Mouse (Mus musculus) hindbrain, embryonic 15.5 days (tissue): Measurements from ENCODE around the gene Gmppa. TPM values are rescaled to one million over a fixed set of nuclear protein-coding genes. Genes with fewer than 3 reads are reported as not detected.
A peak's percentile ranks its signal among the peaks of the same experiment; 100 is the strongest.

Experiments
- ATAC-seq: fragments of 200-750 bp; cut with Nextera tagmentation; 2 replicates; pipeline ENCODE4 v1.8.0; 2017; ENCODE audit warnings: low read depth, moderate number of reproducible peaks, moderate TSS enrichment; ENCODE audit not compliant: low FRiP score
- H3K27ac ChIP-seq: fragments of 300-500 bp; sonication (generic); replicated peaks from 2 replicates; pipeline ENCODE4 v1.5.1; 2015; ENCODE audit warnings: mild to moderate bottlenecking, inconsistent platforms
- H3K27me3 ChIP-seq: fragments of 300-500 bp; sonication (generic); 2 replicates; pipeline ENCODE4 v1.6.1; 2015; ENCODE audit warnings: control low read depth, inconsistent platforms
- H3K36me3 ChIP-seq: fragments of 300-500 bp; sonication (generic); 2 replicates; pipeline ENCODE4 v1.6.1; 2015; ENCODE audit warnings: control low read depth, inconsistent platforms
- H3K4me1 ChIP-seq: fragments of 300-500 bp; sonication (generic); replicated peaks from 2 replicates; pipeline ENCODE4 v1.6.1; 2015; ENCODE audit warnings: control low read depth, inconsistent platforms
- H3K4me2 ChIP-seq: fragments of 300-500 bp; sonication (generic); 2 replicates; pipeline ENCODE4 v1.6.1; 2015; ENCODE audit warnings: moderate library complexity, mild to moderate bottlenecking, inconsistent platforms
- H3K4me3 ChIP-seq: fragments of 300-500 bp; sonication (generic); 2 replicates; pipeline ENCODE4 v1.5.1; 2015; ENCODE audit warnings: mild to moderate bottlenecking, inconsistent platforms
- H3K9ac ChIP-seq: fragments of 300-500 bp; sonication (generic); 2 replicates; pipeline ENCODE4 v1.6.1; 2015; ENCODE audit warnings: inconsistent platforms
- H3K9me3 ChIP-seq: fragments of 300-500 bp; sonication (generic); 2 replicates; pipeline ENCODE4 v1.6.1; 2016; ENCODE audit warnings: control low read depth, inconsistent platforms
- WGBS: fragments of 180-500 bp; shearing (Covaris S2); methylation state at CpG from one replicate; pipeline ENCODE4 v1.1.7; 2015; 5-methylcytosine and 5-hydroxymethylcytosine counted together
- polyA plus RNA-seq: library from polyadenylated mRNA; unstranded; fragments of >200 nt; fragmentation: Nextera tagmentation; extraction: Ambion mirVana; gene quantifications from 2 replicates; pipeline ENCODE4 v1.2.1, GENCODE M21; 2015

The Gmppa gene
- polyA plus RNA-seq, 1 experiment from 2014 or later: 79.0 TPM

DNA sequence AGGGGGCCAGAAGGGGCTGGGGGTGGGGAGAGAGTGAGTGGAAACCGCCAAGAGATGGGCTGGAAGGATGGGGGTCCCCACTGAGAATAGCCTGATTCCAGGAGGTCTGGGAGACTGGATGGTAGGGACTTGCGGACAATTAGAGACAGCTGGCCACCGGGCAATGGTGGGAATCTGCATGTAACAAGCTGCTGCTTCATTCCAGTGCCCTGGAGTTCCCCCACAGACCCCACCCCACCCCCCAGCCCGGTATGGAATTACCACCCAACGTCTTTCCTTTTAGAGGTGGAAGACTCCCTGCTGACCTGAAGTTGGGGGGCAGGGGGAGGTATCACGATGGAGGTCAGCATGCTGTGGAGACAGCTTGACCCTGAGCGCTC is 12.3 kb downstream of the Gmppa start:
- Histone ChIP-seq H3K9ac (no peak overlapping the region), H3K4me2 (peak overlapping the region; percentile 30), H3K4me3 (no peak overlapping the region), H3K9me3 (no peaks in the 10 kb centered on the region), H3K36me3 (no peaks in the 10 kb centered on the region), H3K27me3 (peaks cover 15% of the 10 kb centered on the region; the same call in 1 of the 2 replicates), H3K4me1 (peaks cover 92% of the 10 kb centered on the region), H3K27ac (peak overlapping the region; percentile 49; the same call in 1 of the 2 replicates)
- ATAC-seq: no peak
- 6% methylated on average over 7 of the region's 7 CpGs for WGBS

DNA sequence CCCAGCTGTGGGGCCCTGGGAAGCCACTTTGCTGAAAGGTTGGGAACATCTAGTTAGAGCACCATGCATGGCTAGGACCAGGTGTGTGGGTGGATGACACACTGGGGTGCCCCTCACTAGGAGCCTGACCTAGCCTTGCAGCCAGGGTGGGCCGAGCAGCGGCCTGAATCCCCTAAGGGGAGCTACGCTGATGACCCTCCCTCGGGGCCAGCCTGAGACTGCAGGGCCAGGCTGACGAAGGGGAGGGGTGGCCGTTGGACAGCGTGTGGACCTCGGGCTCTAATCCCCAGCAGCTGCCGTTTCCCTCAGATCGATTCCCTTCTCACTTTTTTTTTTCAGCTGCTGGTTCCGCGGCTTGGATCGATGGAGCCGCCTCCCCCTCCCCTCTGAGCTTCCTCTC is 13.2 kb downstream of the Gmppa start:
- H3K4me1 ChIP-seq: peaks cover 87% of the 10 kb centered on the region
- H3K4me3 ChIP-seq: no peak overlapping the region
- ATAC-seq: no peak
- no peak overlapping the region for H3K27ac ChIP-seq
- H3K9ac ChIP-seq: no peak overlapping the region
- H3K4me2 ChIP-seq: peak overlapping the region; percentile 73
- no peaks in the 10 kb centered on the region for H3K36me3 ChIP-seq
- 2% methylated on average over 13 of the region's 14 CpGs for WGBS
- no peaks in the 10 kb centered on the region for H3K9me3 ChIP-seq
- peaks cover 15% of the 10 kb centered on the region; the same call in 1 of the 2 replicates for H3K27me3 ChIP-seq

DNA sequence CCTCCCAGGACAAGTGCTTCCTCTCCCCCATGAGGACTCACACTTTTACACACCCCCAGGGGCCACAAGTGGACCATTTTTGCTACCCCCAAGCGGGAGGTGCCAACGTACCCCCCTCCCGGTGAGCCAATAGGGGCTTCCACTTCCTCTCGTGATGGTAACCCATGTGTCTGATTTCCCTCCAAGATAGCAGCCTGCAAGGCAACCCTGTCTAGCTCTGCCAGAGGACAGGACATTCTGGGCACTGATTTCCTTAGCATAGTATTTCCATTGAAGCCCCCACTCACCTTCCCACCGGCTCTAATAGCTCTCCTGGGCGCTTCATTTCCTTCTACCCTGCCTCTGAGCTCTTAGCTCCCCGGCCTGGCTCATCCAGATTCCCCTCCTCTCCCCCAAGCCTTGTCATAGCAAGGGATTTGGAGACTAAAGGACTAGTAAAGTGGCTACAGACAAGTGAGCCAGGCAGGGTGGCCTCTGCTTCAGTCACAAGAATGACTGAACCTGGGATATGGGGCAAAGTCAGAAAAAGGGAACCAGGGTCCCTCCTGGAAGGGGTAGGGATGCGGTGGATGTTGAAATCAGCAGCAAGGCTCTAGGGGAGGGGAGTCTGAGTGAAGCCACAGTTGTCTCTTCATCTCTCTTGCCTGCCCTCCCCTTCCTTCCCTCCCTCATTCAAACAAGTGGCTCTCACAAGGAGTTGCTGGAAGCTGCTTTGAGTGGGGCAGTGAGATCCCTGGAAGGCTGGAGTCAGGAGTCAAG is 13.8 kb downstream of the Gmppa start:
- peak overlapping the region; percentile 40 for H3K4me3 ChIP-seq
- peak overlapping the region; percentile 43 for H3K27ac ChIP-seq
- H3K4me2 ChIP-seq: peak overlapping the region; percentile 73
- no peaks in the 10 kb centered on the region for H3K9me3 ChIP-seq
- peak overlapping the region; percentile 51 for H3K9ac ChIP-seq
- peaks cover 85% of the 10 kb centered on the region for H3K4me1 ChIP-seq
- peaks cover 15% of the 10 kb centered on the region; the same call in 1 of the 2 replicates for H3K27me3 ChIP-seq
- WGBS: 3% methylated on average over 8 of the region's 8 CpGs
- ATAC-seq: no peak
- H3K36me3 ChIP-seq: no peaks in the 10 kb centered on the region

DNA sequence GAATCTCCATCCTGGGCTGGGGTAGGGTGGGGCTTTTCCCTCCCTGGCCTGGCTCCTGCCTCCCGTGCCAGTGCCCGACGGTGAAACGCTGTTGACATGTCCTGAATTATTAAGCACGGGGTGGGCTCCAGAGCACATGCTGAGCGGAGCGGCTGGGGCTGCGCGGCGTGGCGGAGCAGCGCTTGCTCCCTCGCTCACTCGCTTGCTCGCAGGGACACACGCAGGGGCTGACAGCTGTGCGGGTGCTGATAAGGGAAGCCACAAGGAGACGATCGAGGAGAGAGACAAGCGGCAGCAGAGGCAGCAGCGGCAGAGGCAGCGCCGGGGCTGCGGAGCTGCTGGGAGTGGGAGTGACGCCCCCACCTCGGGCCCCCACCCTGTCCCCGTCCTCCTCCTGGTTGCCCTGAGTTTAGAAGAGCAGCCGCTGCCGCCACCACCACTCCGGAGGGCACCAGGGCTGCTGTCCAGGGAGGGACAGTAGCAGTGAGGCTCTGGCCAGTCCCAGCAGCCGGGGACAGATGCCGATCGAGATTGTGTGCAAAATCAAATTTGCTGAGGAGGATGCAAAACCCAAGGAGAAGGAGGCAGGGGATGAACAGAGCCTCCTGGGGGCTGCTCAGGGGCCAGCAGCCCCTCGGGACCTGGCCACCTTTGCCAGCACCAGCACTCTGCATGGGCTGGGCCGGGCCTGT is 14.7 kb downstream of the Gmppa start, which contains the start of gene Asic4:
Asic4 (plus strand) TSS at position 123 of the 692 bp plus-strand sequence.
- H3K9ac ChIP-seq: peak within 1 kb of the TSS; percentile 51
- peak within 1 kb of the TSS; percentile 73 for H3K4me2 ChIP-seq
- ATAC-seq: 0 out of 2 replicates have a peak, but pooled peaks have one; percentile 17
- peaks cover 15% of the 10 kb centered on the region; the same call in 1 of the 2 replicates for H3K27me3 ChIP-seq
- H3K4me1 ChIP-seq: peaks cover 77% of the 10 kb centered on the region
- H3K4me3 ChIP-seq: peak within 1 kb of the TSS; percentile 40
- 3% methylated on average over 35 of the region's 35 CpGs for WGBS
- no peaks in the 10 kb centered on the region for H3K9me3 ChIP-seq
- peak within 1 kb of the TSS; percentile 43 for H3K27ac ChIP-seq
- no peaks in the 10 kb centered on the region for H3K36me3 ChIP-seq

DNA sequence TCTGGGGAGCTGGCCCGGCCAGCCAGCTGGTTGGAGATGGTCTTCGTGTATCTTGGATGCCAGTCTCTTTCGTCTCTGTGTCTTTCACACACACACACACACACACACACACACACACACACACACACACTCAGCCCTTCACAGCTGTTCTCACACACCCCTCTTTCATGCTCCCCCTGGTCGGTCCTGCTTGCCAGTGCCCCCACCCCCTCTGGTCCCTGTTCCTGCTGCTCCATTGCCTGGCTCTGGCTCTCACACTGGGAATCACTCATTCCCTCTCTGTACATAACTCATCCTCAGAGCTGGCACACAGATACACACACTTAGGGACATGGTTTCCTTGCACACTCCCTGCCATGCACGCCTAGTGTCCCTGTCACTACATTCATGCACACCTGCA is 16.2 kb downstream of the Gmppa start:
- Histone ChIP-seq H3K4me1 (peaks cover 77% of the 10 kb centered on the region), H3K9me3 (no peaks in the 10 kb centered on the region), H3K4me2 (peak overlapping the region; percentile 73), H3K27me3 (peaks cover 15% of the 10 kb centered on the region; the same call in 1 of the 2 replicates), H3K27ac (peak overlapping the region; percentile 53; the same call in 1 of the 2 replicates), H3K36me3 (no peaks in the 10 kb centered on the region), H3K9ac (no peak overlapping the region), H3K4me3 (peak overlapping the region; percentile 40)
- WGBS: 35% methylated on average over 5 of the region's 5 CpGs
- ATAC-seq: no peak

DNA sequence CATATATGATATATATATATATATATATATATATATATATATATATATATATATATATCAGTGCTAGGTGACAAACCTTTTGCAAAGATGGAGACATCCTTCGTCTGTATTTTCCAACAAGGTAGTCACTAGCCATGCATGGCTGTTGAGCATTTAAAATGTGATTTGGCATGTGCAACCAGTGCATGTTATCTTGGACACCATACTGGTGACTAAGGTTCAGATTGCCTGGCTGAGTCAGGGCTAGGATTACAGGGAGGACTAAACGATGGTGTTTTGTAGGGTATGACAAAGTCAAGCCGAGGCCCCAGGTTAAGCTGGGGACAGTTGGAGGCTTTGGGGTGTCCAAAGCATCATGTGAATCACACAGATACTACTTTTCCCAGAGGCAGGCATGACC is 19.7 kb downstream of the Gmppa start:
- Histone ChIP-seq H3K4me1 (peaks cover 67% of the 10 kb centered on the region), H3K27ac (no peak overlapping the region), H3K9ac (no peak overlapping the region), H3K27me3 (peaks cover 8% of the 10 kb centered on the region; the same call in 1 of the 2 replicates), H3K36me3 (no peaks in the 10 kb centered on the region), H3K4me2 (no peak overlapping the region), H3K9me3 (no peaks in the 10 kb centered on the region), H3K4me3 (no peak overlapping the region)
- no peak for ATAC-seq
- WGBS: 73% methylated on average over 3 of the region's 3 CpGs

DNA sequence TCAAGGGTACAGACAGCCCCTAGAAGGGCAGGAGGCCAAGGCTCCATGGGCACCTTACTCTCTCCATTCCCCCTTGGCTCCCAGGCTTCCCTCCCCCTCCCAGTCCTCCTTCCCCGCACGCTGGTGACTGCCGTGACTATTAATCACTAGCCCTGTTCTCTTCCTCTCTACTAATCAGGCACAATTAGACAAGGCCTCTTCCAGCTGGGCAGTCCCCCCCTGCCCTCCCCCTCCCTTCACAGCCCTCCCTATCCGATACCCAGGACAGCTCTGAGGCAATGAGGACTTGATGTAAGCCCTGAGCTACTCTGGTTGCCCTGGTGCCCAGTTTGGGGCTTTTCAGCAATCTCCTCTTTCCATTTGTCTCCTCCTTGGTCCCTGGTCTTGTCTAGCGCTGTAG is 20.2 kb downstream of the Gmppa start:
- peaks cover 62% of the 10 kb centered on the region for H3K4me1 ChIP-seq
- WGBS: 20% methylated on average over 5 of the region's 5 CpGs
- no peak overlapping the region for H3K4me3 ChIP-seq
- H3K9ac ChIP-seq: no peak overlapping the region
- H3K4me2 ChIP-seq: no peak overlapping the region
- peak; percentile 13; the same call in 1 of the 2 replicates for ATAC-seq
- H3K27me3 ChIP-seq: peaks cover 8% of the 10 kb centered on the region; the same call in 1 of the 2 replicates
- H3K36me3 ChIP-seq: no peaks in the 10 kb centered on the region
- no peak overlapping the region for H3K27ac ChIP-seq
- no peaks in the 10 kb centered on the region for H3K9me3 ChIP-seq

DNA sequence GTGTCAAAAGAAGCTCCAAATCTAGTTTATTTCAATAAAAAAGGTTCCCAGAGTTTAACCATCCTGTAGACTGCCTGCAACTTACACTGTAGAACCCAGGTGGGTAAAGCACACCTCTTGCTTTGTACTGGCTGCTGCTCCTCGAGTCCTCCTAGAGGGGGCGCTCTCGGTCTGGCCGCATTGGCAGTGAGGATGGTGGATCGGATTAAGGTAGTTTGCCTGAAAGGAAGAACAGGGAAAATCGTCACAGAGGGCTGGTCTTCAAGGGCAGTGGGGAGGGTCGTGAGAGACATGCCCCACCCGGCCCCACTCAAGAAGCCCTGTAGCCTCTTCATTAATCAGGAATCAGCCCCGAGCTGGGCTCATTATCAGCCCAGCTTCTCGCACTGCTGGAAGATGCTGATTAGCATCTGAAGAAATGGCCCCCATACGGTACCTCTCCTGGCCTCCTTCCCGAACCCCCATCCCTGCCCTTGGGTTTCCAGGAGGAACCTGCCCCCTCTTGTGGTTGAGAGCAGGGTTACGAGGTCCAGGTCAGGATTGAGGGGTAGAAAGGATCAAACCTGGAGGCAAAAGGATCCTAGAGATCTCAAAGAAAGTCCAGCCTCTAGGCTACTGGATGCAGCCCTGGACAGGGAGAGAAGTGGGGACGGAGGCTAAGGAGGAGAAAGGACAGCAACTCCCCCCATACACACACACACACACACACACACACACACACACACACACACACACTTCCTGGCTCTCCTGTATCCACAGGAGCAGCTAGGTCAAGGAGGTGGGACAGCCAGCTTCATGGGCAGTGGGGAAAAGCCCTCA is 21.2 kb downstream of the Gmppa start:
- Histone ChIP-seq H3K27me3 (peaks cover 4% of the 10 kb centered on the region; the same call in 1 of the 2 replicates), H3K9ac (no peak overlapping the region), H3K36me3 (no peaks in the 10 kb centered on the region), H3K4me1 (peaks cover 53% of the 10 kb centered on the region), H3K9me3 (no peaks in the 10 kb centered on the region), H3K27ac (no peak overlapping the region), H3K4me2 (no peak overlapping the region), H3K4me3 (no peak overlapping the region)
- 6% methylated on average over 14 of the region's 14 CpGs for WGBS
- ATAC-seq: no peak

DNA sequence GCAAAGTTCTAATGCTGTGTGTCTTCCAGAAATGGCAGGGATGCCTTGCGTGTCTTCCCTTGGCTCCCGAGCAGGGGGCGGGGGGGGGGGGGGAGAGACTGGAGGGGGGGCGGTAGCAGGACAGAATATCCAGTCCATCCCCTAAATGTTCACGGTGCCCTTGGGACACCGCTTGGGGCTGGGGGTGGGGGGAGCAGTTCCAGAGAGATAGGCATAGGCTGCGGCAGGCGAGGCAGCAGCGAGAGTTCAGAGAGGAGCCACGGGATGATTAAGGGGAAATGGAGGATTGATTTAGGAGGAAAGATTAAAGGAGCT is 21.9 kb downstream of the Gmppa start:
- Histone ChIP-seq H3K4me3 (no peak overlapping the region), H3K4me1 (peaks cover 49% of the 10 kb centered on the region), H3K9me3 (no peaks in the 10 kb centered on the region), H3K27me3 (no peaks in the 10 kb centered on the region), H3K27ac (no peak overlapping the region), H3K4me2 (0 out of 2 replicates have a peak overlapping the region, but pooled peaks have one; percentile 53), H3K36me3 (no peaks in the 10 kb centered on the region), H3K9ac (no peak overlapping the region)
- 5% methylated on average over 8 of the region's 10 CpGs for WGBS
- ATAC-seq: no peak; the same call in 1 of the 2 replicates

DNA sequence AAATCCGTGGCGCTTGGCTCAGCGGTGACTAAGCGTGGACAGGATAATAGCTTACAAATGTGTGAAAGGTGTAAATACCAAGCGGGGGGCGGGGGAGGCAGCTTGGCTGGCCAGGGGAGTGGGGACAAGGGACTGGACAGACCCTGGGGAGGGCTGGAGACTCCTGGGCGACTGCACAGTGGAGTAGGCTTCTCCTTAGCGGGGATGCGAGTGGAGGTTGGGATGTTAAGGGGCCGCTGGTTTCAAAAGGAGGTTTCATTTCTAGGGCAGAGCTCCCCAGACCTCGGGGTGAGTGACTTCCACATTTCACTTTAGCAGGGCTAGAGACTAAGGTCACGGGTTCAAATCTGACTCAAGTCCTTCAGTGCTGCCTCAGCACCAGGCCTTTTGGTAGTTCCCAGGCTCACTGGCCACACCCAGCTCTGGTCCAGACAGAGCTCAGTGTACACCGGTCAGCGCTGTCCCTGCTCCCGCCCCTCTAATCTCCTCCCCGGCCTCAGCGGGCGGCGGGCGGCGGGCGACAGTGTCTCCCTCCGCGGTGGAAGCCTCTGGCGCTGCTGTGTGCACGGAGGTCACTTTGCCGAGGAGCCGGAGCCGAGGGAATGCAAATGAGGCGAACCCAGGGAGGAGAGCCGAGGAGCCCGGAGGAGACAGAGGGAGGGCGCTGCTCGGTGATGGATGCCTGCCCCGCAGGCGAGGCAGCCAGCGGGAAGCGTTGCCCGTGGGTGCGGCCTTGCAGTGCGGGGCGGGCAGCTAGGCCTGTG is 22.5 kb downstream of the Gmppa start:
- no peaks in the 10 kb centered on the region for H3K27me3 ChIP-seq
- peak; percentile 54 for ATAC-seq
- no peaks in the 10 kb centered on the region for H3K9me3 ChIP-seq
- H3K27ac ChIP-seq: peak overlapping the region; percentile 33; the same call in 1 of the 2 replicates
- peak overlapping the region; percentile 53 for H3K4me2 ChIP-seq
- H3K4me3 ChIP-seq: peak overlapping the region; percentile 18
- no peak overlapping the region for H3K9ac ChIP-seq
- 3% methylated on average over 42 of the region's 42 CpGs for WGBS
- no peaks in the 10 kb centered on the region for H3K36me3 ChIP-seq
- peaks cover 49% of the 10 kb centered on the region for H3K4me1 ChIP-seq
